Mouse (Mus musculus) ES-Bruce4 (cell line): ENCODE results near the gene Mycbp2.

Experiments used
- CTCF ChIP-seq: IDR thresholded peaks from one replicate; pipeline ENCODE4 v1.8.1; 2011; ENCODE audit warnings: low read depth, low read length
- POLR2A ChIP-seq: IDR thresholded peaks from one replicate; pipeline ENCODE4 v1.8.1; 2011; ENCODE audit warnings: low read length; ENCODE audit not compliant: insufficient read depth

- TF ChIP-seq POLR2A, result no peak
- no peak for TF ChIP-seq CTCF
Measured at GRCm38 (mm10) chr14:103222356-103222755, 124.3 kb downstream of the Mycbp2 start.
